In the genomic region with DNA sequence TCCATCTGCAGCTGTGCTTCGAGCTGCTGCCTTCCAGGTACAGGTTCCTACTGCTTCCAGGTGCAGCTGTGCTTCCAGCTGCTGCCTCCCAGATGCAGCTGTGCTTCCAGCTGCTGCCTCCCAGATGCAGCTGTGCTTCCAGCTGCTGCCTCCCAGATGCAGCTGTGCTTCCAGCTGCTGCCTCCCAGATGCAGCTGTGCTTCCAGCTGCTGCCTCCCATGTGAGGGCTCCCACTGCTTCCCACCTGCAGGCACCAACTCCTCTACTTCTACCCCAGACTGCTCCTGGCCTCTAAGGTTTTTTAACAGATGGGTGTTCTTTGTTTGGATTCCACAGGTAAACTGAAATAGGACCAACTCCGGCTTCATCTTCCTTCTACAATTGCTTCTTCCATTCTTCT, we compare ENCODE assay signal across 12 mouse cellular contexts. TPM values are rescaled to one million over a fixed set of nuclear protein-coding genes. Genes with fewer than 3 reads are reported as not detected.
"Had no signal": no experiment of that assay in that cellular context is flagged by ENCODE, and none has a peak within 500 bp of the region (broad histone marks: within the 10 kb centered on the region; RNA-seq: fewer than 3 reads in every experiment).

No protein-coding gene starts in this region.

RNA-seq across cellular contexts. Expression of a gene that starts 13.3 kb away (rescaled TPM):
- polyA plus RNA-seq: small intestine, adult 2 months; spleen, adult 2 months; stomach, embryonic 14.5 days; stomach, embryonic 15.5 days; stomach, embryonic 16.5 days; stomach, postnatal 0 days; testis, adult 2 months; urinary bladder, adult 2 months had no signal

RNA-seq across cellular contexts. Expression of a gene that starts 49.8 kb away (rescaled TPM):
- polyA plus RNA-seq: neural tube, embryonic 13.5 days; neural tube, embryonic 14.5 days; small intestine, adult 2 months; spleen, adult 2 months; stomach, embryonic 14.5 days; stomach, embryonic 15.5 days; stomach, embryonic 16.5 days; stomach, postnatal 0 days; testis, adult 2 months; thymus, adult 2 months; thymus, postnatal 0 days; urinary bladder, adult 2 months had no signal
